Mouse (Mus musculus): ENCODE measurements around the gene Pex26.

Pex26 gene

DNA sequence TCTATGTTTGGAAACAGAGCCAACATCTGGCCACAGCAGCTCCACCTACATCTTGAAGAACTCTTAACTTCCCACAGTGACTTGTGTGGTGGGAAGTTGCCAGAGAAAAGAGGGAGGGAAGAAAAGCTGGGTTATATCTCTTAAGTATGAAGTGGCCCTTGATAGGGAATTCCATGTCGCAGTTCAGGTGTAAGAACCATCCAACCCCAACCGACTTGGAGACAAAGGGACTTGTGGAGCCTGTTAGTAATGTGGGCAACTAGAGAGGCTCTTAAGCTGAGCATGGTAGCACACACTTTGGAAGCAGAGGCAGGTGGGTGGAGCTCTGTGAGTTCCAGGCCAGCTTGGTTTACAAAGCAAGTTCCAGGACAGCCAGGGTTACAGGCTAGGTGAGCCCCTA, 26.1 kb downstream of the Pex26 start:
- no peak for DNase-seq (ENCODE audit: low read depth, low spot score)

DNA sequence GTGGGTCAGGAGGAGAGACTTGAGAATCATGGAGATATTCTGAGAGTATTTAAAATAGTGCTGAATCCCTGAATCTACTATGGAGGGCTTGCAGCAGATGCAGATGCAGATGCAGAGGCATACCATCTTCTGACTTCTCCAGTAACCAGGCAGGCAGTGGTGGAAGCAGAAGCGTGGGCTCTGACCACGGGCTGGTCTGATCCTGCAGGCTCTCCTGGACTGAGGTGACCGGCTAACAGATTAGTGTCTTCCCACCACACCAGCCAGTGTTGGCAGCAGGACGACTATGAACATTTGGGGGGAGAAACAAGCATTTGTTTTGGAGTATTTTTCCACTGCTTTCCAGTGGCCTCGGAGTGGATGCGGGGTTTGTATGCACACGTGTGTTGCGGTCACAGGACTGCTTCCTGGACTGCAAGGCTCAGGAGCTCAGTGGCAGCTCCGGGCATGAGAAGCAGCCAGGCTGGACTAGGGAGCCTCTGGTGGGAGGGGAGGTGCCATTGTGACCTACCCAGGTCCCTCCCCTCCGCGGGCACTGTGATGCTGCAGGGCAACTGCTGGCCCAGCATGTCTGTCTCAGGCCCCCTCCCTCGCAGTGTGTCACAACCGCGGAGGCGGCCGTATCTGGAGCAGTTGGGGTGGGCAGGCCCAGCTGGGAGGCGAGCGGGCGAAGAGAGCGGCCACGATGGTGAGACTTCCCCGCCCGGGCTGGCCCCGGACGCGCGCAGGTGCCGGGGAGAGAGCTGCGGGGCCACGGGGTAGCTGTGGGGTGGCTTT, 26.9 kb downstream of the Pex26 start, which contains the start of gene Tuba8:
Gene Tuba8 (plus strand): TSS at position 548 of the 777 bp plus-strand sequence.
- DNase-seq (ENCODE audit: low read depth, low spot score): peak; percentile 8

DNA sequence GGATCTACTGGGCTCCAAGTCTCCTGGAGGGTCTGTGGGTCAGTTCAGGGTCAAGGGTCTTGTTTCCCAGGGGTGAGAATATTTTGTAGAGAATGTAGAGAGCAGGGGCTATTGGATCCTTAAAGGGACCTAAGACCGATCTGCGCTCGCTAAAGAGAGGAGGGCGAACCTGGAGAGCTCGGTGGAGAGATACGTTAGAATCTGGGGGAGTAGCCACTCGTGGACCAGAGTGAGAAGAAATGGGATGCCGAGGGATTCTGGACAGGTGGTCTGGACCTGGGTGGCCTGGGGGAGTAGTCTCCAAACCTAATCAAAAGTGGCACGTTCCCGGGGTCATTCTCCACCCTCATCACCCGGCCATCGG, 27.4 kb downstream of the Pex26 start:
- no peak for DNase-seq (ENCODE audit: low read depth, low spot score)

DNA sequence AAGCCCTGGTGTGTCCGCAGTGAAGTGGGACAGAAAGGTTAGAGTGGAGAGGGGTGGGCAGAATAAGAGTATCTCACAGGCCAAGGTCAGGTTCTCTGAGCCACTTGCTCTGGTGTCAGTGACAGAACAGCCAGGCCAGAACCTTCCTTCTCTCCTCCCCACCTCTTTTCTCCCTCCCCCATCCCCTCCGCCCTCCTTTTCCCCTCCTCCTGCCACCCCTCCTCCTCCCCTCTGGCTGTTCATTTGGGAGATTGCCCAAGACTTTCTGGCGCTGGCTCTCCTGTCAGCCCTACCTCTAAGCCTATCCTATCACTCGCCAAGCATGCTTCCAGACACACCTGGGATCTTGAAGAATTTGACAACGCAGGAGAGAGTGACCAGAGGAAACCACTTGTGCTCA, 28.3 kb downstream of the Pex26 start:
- no peak for DNase-seq (ENCODE audit: low read depth, low spot score)

DNA sequence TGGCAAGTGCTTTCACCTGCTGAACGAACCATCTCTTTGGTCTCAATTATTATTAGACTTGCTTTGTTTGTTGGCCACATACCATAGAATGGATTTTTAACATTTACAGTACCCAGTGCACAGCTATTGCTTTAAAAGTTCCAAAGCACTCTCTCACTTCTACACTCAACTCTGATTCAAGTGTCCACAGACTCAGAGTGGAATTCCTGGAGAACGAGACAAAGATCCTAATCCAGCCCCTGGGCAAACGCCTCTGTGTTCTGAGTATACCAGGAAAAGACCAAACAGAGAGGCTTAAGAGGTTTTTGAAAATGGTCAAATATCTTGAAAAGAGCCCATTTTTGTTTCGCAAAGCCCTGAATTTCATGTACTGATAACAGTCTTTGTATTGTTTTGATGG, 29.5 kb downstream of the Pex26 start:
- DNase-seq (ENCODE audit: low read depth, low spot score): no peak

DNA sequence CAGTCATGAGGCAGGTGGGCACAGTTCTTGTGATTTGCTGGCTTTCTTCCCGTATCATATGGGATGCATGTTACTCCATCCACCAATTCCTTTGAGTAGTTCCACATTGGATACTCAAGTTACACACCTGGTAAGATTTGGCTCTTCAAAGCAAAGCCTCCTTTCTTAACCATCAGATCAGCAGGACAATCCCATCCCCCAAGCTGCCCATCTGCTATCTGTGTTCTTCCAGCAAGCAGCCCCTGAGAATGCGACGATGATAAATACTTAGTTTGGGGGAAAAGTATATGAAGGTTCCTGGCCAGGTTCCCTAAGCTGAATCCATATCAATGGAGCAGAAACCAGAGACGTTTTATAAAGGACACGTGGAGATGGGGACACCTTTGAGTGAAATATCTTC, 30.8 kb downstream of the Pex26 start:
- no peak for DNase-seq (ENCODE audit: low read depth, low spot score)

DNA sequence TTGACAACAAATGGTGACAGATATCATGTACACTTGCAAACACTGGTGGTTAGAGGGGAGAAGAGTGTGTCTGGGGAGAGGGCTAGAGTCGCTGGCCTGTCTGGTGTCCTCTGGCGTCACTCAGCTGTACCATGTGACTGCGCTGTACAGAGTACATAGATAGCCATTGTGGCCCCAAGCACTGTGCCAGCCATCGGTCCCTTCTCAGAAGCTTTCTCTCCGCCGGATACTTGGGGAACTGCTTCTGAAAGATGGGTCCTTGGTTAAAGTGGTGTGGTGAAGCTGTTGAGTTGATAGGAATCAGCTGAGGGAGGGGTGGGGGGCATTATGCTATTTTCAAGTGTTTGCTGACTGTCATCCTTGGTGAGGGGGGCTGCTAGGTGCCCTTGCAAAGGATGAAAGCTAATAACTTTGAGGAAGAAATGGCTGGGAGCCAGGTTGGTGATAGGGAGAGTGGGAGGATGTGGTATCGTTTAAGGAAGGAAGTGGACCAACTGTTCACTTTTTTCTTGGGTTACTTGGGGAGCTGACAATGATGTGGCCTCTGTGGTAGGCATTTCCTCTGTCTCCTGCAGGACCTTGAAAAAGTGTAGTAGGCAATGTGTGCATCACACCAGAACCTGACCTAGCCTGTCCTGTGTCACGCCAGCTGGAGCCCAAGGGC, 31.3 kb downstream of the Pex26 start:
- DNase-seq (ENCODE audit: low read depth, low spot score): no peak

DNA sequence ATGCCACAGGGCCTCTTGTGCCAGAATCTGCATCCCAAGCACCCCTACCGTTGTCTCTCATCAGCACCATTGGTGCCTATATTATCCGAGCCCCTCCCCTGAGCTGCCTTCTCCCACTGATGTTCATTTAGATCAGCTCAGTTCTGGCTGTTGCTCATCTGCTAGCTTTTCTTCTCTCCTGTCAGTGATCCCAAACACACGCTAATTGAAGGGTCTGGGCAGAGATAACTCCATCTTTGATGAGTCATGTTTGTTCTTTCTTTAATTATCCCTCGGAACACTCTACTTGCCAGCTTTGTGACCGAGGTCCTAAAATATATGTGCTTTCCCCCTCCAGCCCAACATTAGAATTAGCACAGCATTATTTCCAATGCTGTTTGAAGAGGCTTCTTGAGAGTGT, 31.9 kb downstream of the Pex26 start:
- DNase-seq (ENCODE audit: low read depth, low spot score): no peak

DNA sequence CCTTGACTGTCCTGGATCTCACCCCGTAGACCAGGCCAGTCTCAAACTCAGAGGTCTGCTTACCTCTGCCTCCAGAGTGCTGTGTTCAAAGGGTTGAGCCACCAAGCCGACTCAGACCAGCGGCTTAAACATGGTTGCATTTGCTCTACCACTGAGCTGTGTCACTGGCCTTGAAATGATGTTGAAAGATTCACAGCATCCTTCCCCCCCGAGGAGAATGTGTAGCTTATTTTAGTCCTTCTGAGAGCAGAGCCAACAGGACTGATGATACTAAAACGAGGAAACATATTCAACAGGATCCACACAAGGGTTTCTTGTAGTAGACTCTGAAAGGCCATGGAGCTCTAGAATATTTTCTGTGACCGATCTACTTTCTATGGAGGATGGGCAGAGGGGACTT, 32.4 kb downstream of the Pex26 start:
- no peak for DNase-seq (ENCODE audit: low read depth, low spot score)

DNA sequence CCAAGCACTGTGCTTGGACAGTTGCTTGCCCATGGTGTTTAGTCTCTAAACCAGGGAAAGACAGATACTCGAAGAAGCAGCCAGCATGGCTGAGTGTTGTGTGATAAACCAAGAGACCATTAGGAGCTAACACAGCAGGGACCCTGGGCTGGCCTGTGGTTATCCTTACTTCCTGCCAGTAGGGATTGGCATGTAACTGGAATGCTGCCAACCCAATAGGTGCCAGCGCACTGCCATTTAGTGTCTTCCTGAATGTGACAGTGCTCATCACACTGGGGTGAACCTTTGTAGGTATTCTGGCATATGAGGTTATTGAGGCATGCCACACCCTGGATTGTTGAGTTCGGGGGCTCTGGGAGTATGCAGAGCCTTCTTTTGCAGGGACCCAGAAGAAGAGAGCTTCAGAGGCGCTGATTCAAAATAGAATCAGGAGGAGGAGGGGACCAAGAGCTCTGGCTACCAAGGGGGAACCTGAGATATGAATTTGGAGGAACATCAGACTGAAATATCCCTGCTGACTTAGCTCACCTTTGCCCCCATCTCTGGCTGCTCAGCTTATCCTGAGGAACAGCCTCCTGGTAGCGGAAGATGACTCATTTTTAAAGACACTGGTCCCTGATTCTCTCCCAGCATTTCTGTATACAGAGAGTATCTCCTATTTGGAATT, 33.3 kb downstream of the Pex26 start:
- DNase-seq (ENCODE audit: low read depth, low spot score): no peak

DNA sequence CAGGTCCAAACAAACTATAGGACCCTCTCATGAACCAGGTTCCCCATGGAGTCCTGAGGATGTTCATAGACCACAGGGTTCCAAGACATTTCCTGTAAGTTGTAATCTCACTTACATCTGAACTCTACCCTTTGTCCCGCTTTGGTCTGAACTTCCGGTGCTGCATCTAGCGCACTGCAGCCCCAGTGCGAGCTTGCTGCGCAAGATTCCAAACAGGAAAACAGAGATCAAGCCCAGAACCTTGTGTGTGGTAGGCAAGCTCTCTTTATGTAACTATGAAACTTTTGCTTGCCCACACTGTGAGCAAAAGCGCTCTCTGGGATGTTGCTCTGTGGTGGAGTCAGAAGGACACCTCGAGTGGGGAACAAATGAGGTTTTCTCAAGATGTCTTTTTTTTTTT, 34.5 kb downstream of the Pex26 start:
- DNase-seq (ENCODE audit: low read depth, low spot score): no peak

DNA sequence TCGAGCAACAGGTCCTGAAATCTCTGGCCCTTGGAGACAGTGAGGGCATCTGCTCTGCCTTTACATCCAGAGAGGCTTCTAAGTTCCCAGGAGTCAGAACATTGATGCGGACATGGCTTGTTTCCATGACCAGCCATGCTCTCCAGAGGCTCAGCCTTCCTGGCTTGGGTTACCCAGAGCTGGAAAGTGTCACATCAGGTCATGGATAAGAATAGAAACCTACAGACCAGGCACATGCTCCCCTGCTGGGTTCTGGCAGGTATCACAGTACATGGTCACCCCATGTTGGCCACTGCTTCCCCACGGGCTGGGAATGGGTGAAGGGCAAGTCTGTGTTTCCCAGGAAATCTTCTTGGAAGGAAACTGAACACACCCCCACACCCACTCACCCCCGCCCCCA, 35.9 kb downstream of the Pex26 start:
- no peak for DNase-seq (ENCODE audit: low read depth, low spot score)

DNA sequence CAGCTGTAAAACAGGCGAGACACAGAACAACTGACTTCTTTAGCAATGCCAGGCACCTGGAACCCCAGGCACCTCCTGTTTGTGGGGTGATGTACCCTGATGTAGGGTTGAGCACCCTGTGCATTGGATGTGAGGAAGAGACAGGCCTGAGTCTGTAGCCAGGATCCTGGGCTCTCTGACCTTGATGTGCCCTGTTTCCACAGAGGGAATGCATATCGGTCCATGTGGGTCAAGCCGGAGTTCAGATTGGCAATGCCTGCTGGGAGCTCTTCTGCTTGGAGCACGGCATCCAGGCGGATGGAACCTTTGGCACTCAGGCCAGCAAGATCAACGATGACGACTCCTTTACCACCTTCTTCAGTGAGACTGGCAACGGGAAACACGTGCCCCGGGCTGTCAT, 36.7 kb downstream of the Pex26 start:
- DNase-seq (ENCODE audit: low read depth, low spot score): no peak

DNA sequence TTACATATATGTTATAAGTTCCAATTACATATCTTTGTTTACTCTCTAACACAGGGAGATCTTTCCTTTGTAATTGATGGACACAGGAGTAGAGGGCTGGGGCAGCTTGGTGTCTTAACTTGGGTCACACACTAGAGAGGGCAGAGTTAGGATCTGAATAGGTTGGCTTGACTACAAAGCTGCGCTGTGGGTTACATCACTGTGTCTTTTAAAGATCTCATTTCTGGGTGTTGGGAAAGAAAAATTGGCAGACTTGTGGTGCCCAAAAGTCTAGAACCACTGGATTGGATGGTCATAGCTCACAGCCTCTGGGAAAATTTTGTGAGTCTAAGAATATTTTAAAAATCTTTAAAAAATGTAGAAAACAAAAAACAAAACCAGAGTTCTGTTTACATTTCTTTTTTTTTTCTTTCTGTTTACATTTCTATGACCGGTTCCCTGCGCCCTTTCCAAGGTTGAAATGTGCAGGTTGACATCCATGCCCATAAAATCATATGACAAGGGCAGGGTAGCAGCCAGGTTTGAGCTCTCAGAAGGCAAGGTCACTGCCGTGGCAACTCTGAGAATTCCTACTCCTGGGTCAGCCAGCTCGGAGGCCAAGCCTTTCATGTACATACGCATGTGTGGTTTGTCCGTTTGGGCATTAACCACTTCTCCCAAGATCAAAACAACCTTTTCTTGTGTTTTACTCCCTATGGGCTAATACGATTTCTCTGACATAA, 38.6 kb downstream of the Pex26 start:
- no peak for DNase-seq (ENCODE audit: low read depth, low spot score)

DNA sequence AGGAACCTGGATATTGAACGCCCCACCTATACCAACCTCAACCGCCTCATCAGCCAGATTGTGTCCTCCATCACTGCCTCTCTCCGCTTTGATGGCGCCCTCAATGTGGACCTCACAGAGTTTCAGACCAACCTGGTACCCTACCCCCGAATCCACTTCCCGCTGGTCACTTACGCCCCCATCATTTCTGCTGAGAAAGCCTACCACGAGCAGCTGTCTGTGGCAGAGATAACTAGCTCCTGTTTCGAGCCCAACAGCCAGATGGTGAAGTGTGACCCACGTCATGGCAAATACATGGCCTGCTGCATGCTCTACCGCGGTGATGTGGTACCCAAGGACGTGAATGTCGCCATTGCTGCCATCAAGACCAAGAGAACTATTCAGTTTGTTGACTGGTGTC, 39.5 kb downstream of the Pex26 start:
- no peak for DNase-seq (ENCODE audit: low read depth, low spot score)

DNA sequence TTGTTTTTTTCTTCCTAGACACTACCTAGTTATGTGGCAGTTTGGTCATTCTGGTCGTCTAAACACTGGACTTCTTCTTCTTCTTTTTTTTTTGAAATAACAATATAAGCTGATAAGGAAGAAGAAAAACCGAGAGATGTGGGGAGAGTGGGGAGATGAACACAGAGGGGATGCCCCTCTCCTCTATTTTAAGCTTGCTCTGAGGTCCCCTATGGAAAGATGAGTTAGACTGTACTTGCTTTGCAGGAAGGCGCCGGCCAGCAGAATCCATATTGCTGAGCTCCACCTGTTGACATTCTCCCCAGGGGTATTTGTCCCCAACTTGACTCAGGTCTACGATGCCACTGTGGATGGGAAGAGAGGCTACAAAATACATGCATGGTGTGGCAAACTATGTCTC, 40.6 kb downstream of the Pex26 start:
- no peak for DNase-seq (ENCODE audit: low read depth, low spot score)

DNA sequence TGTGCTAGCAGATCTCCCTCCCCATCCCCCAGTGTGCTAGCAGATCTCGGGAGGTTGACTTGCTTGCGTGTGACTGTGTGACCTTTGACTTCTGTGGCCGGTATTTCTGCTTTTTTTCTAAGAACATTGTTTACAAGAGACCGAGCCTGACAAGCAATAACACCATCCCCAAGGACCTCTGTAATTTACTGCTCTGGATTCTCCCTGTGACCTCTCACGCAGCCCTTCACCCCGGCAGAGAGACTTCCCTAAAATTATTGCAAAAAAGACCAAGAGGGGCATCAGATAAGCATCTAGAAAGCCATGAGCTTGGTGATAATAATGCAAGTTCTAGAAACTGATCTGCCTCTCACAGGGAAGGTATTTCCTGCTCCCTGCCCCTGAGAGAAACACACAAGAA, 41.5 kb downstream of the Pex26 start:
- no peak for DNase-seq (ENCODE audit: low read depth, low spot score)

DNA sequence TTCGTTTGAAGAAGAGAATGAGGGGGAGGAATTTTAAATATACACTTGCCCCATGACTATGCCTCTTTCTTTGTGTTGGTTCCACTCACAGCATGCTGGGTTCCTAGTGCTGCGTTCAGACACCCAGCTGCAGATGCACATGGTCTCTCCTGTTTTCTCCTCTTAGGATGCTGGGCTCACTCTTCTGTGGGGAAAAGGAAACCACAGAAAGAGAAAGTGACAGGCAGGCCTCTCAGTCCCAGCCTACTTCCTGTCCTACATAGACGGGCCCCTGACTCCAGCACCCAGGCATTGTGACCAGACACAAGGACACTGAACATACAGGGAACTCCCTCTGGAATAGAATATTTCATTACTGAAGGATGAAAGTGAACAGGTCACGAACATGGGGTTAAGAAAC, 42.6 kb downstream of the Pex26 start:
- DNase-seq (ENCODE audit: low read depth, low spot score): no peak

DNA sequence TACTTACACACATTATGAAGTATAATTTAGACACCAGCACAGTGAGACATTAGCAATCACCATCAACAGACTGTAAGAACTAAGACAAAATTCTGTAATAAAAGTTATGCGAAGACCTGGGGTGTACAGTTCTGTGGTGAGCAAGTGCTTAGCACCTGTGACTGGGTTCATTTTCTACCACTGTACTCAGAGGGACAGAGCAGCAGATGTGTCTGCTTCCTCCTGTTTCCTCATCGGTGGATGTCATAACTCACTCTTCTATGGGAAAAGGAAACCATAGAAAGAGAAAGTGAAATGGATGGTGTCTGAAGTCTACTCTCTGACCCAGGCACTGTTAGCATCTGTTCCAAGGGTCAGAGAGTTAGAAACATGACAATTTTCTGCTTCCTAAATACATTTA, 43.3 kb downstream of the Pex26 start:
- no peak for DNase-seq (ENCODE audit: low read depth, low spot score)

DNA sequence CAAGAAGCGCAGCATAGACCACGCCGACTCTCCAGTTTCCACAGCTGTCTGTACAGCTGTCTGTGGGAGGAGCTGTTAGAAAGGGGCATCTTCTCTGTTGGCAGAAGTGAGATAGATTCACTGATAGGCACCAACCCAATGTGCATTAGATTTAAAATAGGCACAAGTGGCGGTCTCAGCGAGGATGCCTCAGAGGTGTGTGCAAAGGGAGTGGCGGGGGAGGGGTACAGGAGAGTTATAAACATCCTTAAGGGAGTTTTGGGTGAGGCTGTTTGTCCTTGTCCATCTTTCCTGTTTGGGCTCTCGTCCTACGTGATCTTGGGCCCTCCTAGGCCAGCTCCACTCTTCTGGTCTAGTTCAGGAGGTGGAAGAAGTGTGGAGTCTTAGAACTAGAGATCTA, 45.0 kb downstream of the Pex26 start:
- DNase-seq (ENCODE audit: low read depth, low spot score): no peak

DNA sequence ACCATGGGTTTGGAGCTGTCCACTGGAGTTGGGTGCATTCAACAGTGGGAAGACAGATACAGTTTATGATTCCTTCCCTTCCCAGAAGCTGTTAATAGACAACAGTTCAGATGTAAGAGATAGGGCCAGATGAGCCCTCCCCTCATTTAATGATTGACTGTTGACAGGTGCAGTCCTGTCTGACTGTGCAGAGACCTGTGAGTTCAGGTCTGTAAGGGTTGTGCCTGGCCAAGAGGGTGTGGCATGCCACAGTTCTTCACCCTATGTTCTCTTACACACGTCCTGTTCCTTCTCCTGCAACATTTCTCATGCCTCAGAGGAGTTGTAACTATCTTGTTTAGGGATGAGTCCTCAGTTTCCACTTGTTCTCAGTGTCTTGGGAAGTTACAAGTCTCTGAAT, 49.2 kb downstream of the Pex26 start:
- no peak for DNase-seq (ENCODE audit: low read depth, low spot score)

DNA sequence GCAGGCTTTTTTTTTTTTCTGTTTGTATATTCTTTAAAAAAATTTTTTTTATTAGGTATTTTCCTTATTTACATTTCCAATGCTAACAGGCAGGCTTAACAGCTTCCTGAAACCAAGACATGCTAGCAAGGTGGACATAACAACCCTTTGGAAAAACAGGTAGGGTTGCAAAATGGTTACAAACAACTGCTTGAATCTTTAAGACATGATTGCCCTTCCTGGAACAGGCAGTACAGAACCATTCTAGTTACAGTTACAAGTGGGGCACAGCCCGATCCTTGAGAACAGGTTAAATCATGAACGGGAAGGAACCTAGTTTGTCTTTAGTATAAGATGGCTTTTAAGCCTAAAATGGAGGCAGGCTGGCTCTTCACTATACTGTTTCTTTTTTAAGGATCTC, 52.9 kb downstream of the Pex26 start:
- no peak for DNase-seq (ENCODE audit: low read depth, low spot score)

Data from forelimb bud, embryonic 11.5 days (tissue).